Mouse (Mus musculus) MN1 (cell line): Measurements from ENCODE around the gene Rnf181.

Source experiments
- DNase-seq: peaks from one replicate; pipeline ENCODE4 v3.0.0-alpha.2; 2016; ENCODE audit warnings: low spot score

Gene Rnf181

GRCm38 (mm10) chr6:72383952-72384351 is 17.2 kb upstream of the Rnf181 start:
- DNase-seq: no peak

- no peak for DNase-seq
Observed at GRCm38 (mm10) chr6:72383142-72383820, 16.5 kb upstream of the Rnf181 start.

- DNase-seq: no peak
Observed at GRCm38 (mm10) chr6:72382494-72382893, 15.7 kb upstream of the Rnf181 start.

- peak; percentile 65 for DNase-seq
Observed at GRCm38 (mm10) chr6:72380131-72380770, 13.5 kb upstream of the Rnf181 start, which contains the start of gene Vamp5. TSS of gene Vamp5 (minus strand) at chr6:72380468.

GRCm38 (mm10) chr6:72379377-72380130 is 12.8 kb upstream of the Rnf181 start:
- no peak for DNase-seq

GRCm38 (mm10) chr6:72378510-72379234 is 11.9 kb upstream of the Rnf181 start:
- DNase-seq: no peak

- DNase-seq: no peak
Observed at GRCm38 (mm10) chr6:72374820-72375563, 8.2 kb upstream of the Rnf181 start.

GRCm38 (mm10) chr6:72374206-72374605 is 7.5 kb upstream of the Rnf181 start:
- no peak for DNase-seq

- no peak for DNase-seq
Observed at GRCm38 (mm10) chr6:72373184-72373583, 6.4 kb upstream of the Rnf181 start.

GRCm38 (mm10) chr6:72371571-72371970 is 4.8 kb upstream of the Rnf181 start:
- DNase-seq: no peak

GRCm38 (mm10) chr6:72371147-72371546 is 4.4 kb upstream of the Rnf181 start:
- peak; percentile 47 for DNase-seq

- DNase-seq: no peak
Observed at GRCm38 (mm10) chr6:72370091-72370490, 3.3 kb upstream of the Rnf181 start.

GRCm38 (mm10) chr6:72369557-72369956 is 2.8 kb upstream of the Rnf181 start:
- DNase-seq: no peak

GRCm38 (mm10) chr6:72367460-72367974 is 761 bp upstream of the Rnf181 start:
- no peak for DNase-seq

- no peak for DNase-seq
Observed at GRCm38 (mm10) chr6:72366304-72366703, 452 bp downstream of the Rnf181 start.

GRCm38 (mm10) chr6:72364985-72365384 is 1.8 kb downstream of the Rnf181 start:
- DNase-seq: no peak

GRCm38 (mm10) chr6:72364009-72364408 is 2.7 kb downstream of the Rnf181 start:
- DNase-seq: no peak

GRCm38 (mm10) chr6:72362132-72363028 is 4.4 kb downstream of the Rnf181 start:
- DNase-seq: peak; percentile 97

GRCm38 (mm10) chr6:72361121-72361551 is 5.6 kb downstream of the Rnf181 start:
- DNase-seq: no peak

GRCm38 (mm10) chr6:72360599-72360935 is 6.2 kb downstream of the Rnf181 start:
- DNase-seq: no peak
